17 mouse cellular contexts compared by ENCODE assay signal in genomic region chr11:82471076-82471475, GRCm38 (mm10).
"Had no signal": no experiment of that assay in that cellular context is flagged by ENCODE, and none has a peak within 500 bp of the region (broad histone marks: within the 10 kb centered on the region; RNA-seq: fewer than 3 reads in every experiment).

No protein-coding gene starts in this region.

- H3K9me3 ChIP-seq: midbrain, embryonic 12.5 days; midbrain, embryonic 15.5 days; neural tube, embryonic 13.5 days; neural tube, embryonic 15.5 days had no signal

- H3K9ac ChIP-seq: lung, embryonic 14.5 days; midbrain, embryonic 12.5 days; midbrain, embryonic 15.5 days; neural tube, embryonic 13.5 days; neural tube, embryonic 15.5 days had no signal

- ATAC-seq: midbrain, embryonic 15.5 days had no signal

- DNase-seq: lung, adult 18-20 months; lung, embryonic 14.5 days; lung, postnatal 10 days; lung, postnatal 4 days; retina, postnatal 1 day; right cerebral cortex, adult 18-20 months; right cerebral cortex, postnatal 25 days; right cerebral cortex, postnatal 4 days; spleen, adult 18-20 months; thymus, adult 18-20 months; thymus, postnatal 14 days; thymus, postnatal 36 days had no signal

- H3K4me3 ChIP-seq: midbrain, embryonic 12.5 days; midbrain, embryonic 15.5 days; myocyte; neural tube, embryonic 13.5 days; neural tube, embryonic 15.5 days had no signal

- H3K4me2 ChIP-seq: lung, embryonic 14.5 days; midbrain, embryonic 12.5 days; midbrain, embryonic 15.5 days; neural tube, embryonic 13.5 days; neural tube, embryonic 15.5 days had no signal

- H3K36me3 ChIP-seq: midbrain, embryonic 12.5 days; midbrain, embryonic 15.5 days; neural tube, embryonic 13.5 days; neural tube, embryonic 15.5 days had no signal

- H3K27ac ChIP-seq: midbrain, embryonic 12.5 days; midbrain, embryonic 15.5 days; neural tube, embryonic 13.5 days; neural tube, embryonic 15.5 days had no signal

- H3K27me3 ChIP-seq: midbrain, embryonic 12.5 days; midbrain, embryonic 15.5 days; neural tube, embryonic 13.5 days; neural tube, embryonic 15.5 days had no signal
